Mouse (Mus musculus) forebrain, embryonic 16.5 days (tissue): ENCODE measurements around the gene Irs1. TPM values are rescaled to one million over a fixed set of nuclear protein-coding genes. Genes with fewer than 3 reads are reported as not detected.
A peak's percentile ranks its signal among the peaks of the same experiment; 100 is the strongest.

ENCODE experiments used
- ATAC-seq: fragments of 200-750 bp; cut with Nextera tagmentation; 2 replicates; pipeline ENCODE4 v1.8.0; 2017; ENCODE audit warnings: mild to moderate bottlenecking, moderate library complexity
- H3K27ac ChIP-seq: fragments of 300-500 bp; sonication (generic); 2 replicates; pipeline ENCODE4 v1.5.1; 2014; ENCODE audit warnings: low read length, control low read depth
- H3K27me3 ChIP-seq: fragments of 300-500 bp; sonication (generic); replicated peaks from 2 replicates; pipeline ENCODE4 v1.6.1; 2014; ENCODE audit warnings: low read length; ENCODE audit not compliant: control insufficient read depth, insufficient read depth
- H3K36me3 ChIP-seq: fragments of 300-500 bp; sonication (generic); 2 replicates; pipeline ENCODE4 v1.6.1; 2014; ENCODE audit not compliant: control insufficient read depth, insufficient read depth
- H3K4me1 ChIP-seq: fragments of 300-500 bp; sonication (generic); replicated peaks from 2 replicates; pipeline ENCODE4 v1.6.1; 2014; ENCODE audit warnings: low read length; ENCODE audit not compliant: control insufficient read depth, insufficient read depth
- H3K4me2 ChIP-seq: fragments of 300-500 bp; sonication (generic); 2 replicates; pipeline ENCODE4 v1.6.1; 2014; ENCODE audit warnings: mild to moderate bottlenecking, low read length, control low read depth
- H3K4me3 ChIP-seq: fragments of 300-500 bp; sonication (generic); replicated peaks from 2 replicates; pipeline ENCODE4 v1.5.1; 2014; ENCODE audit warnings: mild to moderate bottlenecking, low read length, control low read depth
- H3K9ac ChIP-seq: fragments of 300-500 bp; sonication (generic); replicated peaks from 2 replicates; pipeline ENCODE4 v1.6.1; 2014; ENCODE audit warnings: low read depth, low read length, control low read depth
- H3K9me3 ChIP-seq: fragments of 300-500 bp; sonication (generic); 2 replicates; pipeline ENCODE4 v1.6.1; 2016; ENCODE audit warnings: low read length; ENCODE audit not compliant: control insufficient read depth
- WGBS: fragments of 180-500 bp; shearing (Covaris S2); extraction: QIAGEN DNeasy Blood & Tissue Kit; methylation state at CpG from one replicate; pipeline ENCODE4 v1.1.7; 2014; 5-methylcytosine and 5-hydroxymethylcytosine counted together
- polyA plus RNA-seq: library from polyadenylated mRNA; unstranded; fragments of >200 nt; fragmentation: Nextera tagmentation; extraction: Ambion mirVana; gene quantifications from 2 replicates; pipeline ENCODE4 v1.2.1, GENCODE M21; 2015

Irs1 gene
- polyA plus RNA-seq, 1 experiment from 2014 or later, result 9.2 TPM

DNA sequence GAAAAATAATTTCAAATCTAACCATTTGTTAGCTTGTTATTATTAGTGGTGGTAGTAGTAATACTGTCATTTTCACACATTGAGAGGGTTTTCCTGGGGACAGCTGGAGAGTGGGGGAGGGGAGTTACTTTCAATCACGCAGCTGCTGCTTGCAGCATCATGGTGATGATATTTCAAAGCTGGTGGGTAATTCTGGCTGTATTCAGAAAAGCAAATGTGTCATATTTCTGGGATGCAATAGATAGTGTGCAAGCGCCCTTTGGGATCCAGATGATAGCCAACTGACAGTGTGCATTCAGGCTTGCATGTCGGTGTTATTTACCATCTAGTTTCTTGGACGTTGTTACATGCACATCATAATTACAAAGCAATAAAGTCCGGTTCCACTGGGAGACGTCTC, 29.2 kb upstream of the Irs1 start:
- Histone ChIP-seq H3K9ac (no peak overlapping the region), H3K27ac (peak overlapping the region; percentile 61), H3K27me3 (no peaks in the 10 kb centered on the region), H3K4me2 (peak overlapping the region; percentile 25), H3K4me1 (peaks cover 31% of the 10 kb centered on the region), H3K4me3 (no peak overlapping the region), H3K9me3 (no peaks in the 10 kb centered on the region), H3K36me3 (no peaks in the 10 kb centered on the region)
- no peak for ATAC-seq
- 35% methylated on average over 6 of the region's 6 CpGs for WGBS

DNA sequence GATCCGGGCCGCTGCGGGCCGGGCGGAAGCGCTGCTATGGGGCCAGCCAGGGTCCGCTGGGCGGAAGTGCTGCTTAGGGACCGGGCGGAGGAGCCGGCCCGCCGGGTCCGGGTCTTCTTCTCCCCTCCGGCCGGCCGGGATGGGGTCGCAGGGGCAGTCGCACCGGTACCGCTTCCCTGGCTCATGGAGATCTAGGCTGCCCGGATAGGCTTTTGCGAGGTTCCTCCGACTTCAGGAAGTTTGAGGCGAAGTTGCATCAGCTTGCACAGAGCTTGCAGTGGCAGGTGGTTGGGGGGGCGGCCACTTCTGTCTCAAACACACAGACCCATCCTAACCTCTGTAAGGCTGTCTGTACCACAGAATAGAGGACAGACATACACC, 25.5 kb upstream of the Irs1 start:
- 0 out of 2 replicates have a peak, but pooled peaks cover 4% of the 10 kb centered on the region for H3K27me3 ChIP-seq
- peak; percentile 45 for ATAC-seq
- WGBS, result under 1% methylated on average over 20 of the region's 26 CpGs
- peak overlapping the region; percentile 97 for H3K27ac ChIP-seq
- peak overlapping the region; percentile 94 for H3K4me3 ChIP-seq
- no peaks in the 10 kb centered on the region for H3K9me3 ChIP-seq
- H3K4me1 ChIP-seq, result peaks cover 26% of the 10 kb centered on the region
- no peaks in the 10 kb centered on the region for H3K36me3 ChIP-seq
- H3K9ac ChIP-seq, result peak overlapping the region; percentile 94
- H3K4me2 ChIP-seq, result peak overlapping the region; percentile 73

DNA sequence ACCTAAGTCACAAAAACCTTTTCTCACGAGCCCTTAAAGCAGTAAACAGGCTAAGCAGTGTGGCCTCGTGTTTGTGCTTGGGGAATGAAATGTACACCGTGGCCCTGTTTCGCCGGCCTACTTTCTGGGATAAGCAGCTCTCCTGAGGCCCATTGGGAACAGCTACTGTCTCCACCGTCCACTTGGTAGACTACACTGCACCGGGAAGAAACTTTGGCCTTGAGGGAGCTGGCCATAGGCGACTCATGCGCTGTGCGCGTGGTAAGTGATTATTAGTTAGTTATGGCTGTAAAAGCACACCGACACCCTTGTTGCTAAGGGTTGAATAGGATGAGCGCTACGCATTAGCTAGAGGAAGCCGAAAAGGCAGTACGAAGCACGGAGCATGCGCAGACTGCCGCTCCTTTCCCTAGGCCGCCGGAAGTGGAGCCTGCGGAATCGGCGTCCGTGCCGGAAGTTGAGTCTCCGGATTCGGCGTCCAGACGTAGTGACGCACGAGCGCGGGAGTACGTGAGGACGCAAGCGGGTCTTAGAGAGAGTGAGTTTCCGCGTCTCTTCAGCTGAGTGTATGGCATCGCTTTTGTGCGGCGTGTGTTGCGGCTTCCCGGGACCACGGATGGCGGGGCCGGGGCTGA, 25.0 kb upstream of the Irs1 start, which contains the start of gene Rhbdd1:
TSS of gene Rhbdd1 (plus strand) at position 342 of the 635 bp plus-strand sequence.
- Histone ChIP-seq H3K27ac (peak within 1 kb of the TSS; percentile 97), H3K27me3 (0 out of 2 replicates have a peak, but pooled peaks cover 4% of the 10 kb centered on the region), H3K4me2 (peak within 1 kb of the TSS; percentile 86), H3K9me3 (no peaks in the 10 kb centered on the region), H3K4me1 (peaks cover 23% of the 10 kb centered on the region), H3K9ac (peak within 1 kb of the TSS; percentile 94), H3K4me3 (peak within 1 kb of the TSS; percentile 94), H3K36me3 (no peaks in the 10 kb centered on the region)
- peak; percentile 98 for ATAC-seq
- WGBS, result 4% methylated on average over 47 of the region's 47 CpGs

DNA sequence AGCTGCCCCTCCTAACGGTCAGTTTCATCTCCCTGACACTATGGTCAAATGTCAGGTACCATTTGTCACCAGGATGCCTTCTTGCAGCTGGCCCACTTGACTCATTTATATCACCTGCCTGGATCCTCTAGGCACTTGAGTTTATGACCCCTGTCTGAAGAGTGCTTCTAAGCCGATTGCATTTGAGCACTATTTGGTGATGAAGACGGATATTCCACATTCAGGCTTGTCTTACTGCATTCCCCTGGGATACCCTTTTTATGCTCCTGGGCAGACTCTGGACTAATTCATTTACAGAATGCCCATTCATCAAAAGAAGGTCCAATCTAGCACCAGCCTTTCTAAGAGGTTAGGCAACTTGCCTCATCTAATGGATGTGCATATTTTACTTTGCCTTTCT, 13.3 kb upstream of the Irs1 start:
- H3K9ac ChIP-seq, result no peak overlapping the region
- H3K4me3 ChIP-seq, result no peak overlapping the region
- H3K4me1 ChIP-seq, result no peaks in the 10 kb centered on the region
- ATAC-seq, result no peak
- no peaks in the 10 kb centered on the region for H3K9me3 ChIP-seq
- no peaks in the 10 kb centered on the region for H3K36me3 ChIP-seq
- no peak overlapping the region for H3K27ac ChIP-seq
- no peak overlapping the region for H3K4me2 ChIP-seq
- H3K27me3 ChIP-seq, result no peaks in the 10 kb centered on the region
- 88% methylated on average over 3 of the region's 3 CpGs for WGBS

DNA sequence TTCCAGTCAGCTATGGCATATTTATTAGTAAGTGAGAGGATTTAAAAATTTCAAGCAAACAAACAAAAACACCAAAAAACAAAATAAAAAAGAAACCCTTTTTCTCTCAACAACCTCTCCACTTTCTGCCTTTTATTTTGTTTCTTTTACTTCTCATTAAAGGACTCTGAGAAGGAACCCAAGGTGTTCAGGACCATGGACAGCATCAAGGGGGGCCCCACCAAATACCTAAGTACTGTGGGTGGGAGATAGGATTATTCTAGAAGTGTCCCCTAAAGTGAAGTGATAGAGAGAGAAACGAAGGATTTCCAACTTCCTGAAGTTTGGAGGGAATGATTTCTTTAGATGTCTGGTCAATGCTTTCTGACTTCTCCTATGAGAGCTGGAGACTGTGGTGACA, 7.4 kb upstream of the Irs1 start:
- H3K4me3 ChIP-seq, result no peak overlapping the region
- H3K36me3 ChIP-seq, result no peaks in the 10 kb centered on the region
- H3K27ac ChIP-seq, result no peak overlapping the region
- no peak for ATAC-seq
- H3K4me1 ChIP-seq, result no peaks in the 10 kb centered on the region
- H3K4me2 ChIP-seq, result no peak overlapping the region
- 45% methylated on average over 1 of the region's 1 CpGs for WGBS
- no peak overlapping the region for H3K9ac ChIP-seq
- no peaks in the 10 kb centered on the region for H3K9me3 ChIP-seq
- no peaks in the 10 kb centered on the region for H3K27me3 ChIP-seq

DNA sequence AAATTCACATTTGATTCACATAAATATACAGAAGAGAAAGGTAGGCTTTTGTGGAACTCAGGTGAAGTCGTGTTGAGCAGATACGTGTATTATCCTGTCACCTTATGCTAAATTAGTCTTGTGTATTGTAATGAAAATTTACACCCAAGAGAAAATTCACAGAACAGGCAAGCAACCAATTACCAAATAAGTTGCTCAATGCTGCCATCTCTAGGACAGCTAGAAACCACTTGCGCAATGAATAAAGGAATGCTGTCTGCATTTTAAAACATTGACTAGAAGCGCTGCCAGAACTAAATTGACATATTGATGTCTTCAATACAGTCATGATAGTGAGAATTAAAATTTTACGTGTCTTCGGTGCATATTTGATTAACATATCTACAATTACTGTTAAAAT, 2.9 kb upstream of the Irs1 start:
- Histone ChIP-seq H3K9me3 (no peaks in the 10 kb centered on the region), H3K4me2 (no peak overlapping the region), H3K36me3 (no peaks in the 10 kb centered on the region), H3K4me3 (no peak overlapping the region), H3K27ac (no peak overlapping the region), H3K4me1 (peaks cover 25% of the 10 kb centered on the region), H3K9ac (no peak overlapping the region), H3K27me3 (no peaks in the 10 kb centered on the region)
- 8% methylated on average over 6 of the region's 6 CpGs for WGBS
- ATAC-seq, result no peak

DNA sequence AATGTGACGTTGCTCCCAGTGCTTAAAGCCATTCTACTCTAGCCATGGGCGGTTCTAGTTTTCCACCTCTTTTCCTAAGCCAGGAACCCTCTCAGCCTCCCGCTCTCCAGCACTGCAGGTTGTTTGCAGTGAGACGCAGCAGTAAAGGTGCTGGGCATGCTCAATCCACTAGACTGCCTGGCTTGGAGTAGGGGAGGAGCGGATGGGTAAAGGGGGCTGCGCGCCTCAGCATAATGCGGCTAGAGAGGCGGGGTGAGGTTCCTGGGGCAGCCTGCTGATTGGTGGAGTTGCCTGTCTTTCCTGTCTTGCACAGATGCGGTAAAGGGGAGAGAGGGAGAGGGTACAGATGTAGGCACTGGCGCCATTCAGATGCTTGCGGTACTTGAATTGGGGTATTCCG, 1.6 kb upstream of the Irs1 start:
- Histone ChIP-seq H3K9ac (0 out of 2 replicates have a peak overlapping the region, but pooled peaks have one; percentile 12), H3K27me3 (no peaks in the 10 kb centered on the region), H3K4me1 (peaks cover 36% of the 10 kb centered on the region), H3K9me3 (no peaks in the 10 kb centered on the region), H3K4me3 (peak overlapping the region; percentile 89), H3K27ac (peak overlapping the region; percentile 72), H3K36me3 (no peaks in the 10 kb centered on the region), H3K4me2 (peak overlapping the region; percentile 85)
- ATAC-seq, result peak; percentile 78
- under 1% methylated on average over 13 of the region's 13 CpGs for WGBS

DNA sequence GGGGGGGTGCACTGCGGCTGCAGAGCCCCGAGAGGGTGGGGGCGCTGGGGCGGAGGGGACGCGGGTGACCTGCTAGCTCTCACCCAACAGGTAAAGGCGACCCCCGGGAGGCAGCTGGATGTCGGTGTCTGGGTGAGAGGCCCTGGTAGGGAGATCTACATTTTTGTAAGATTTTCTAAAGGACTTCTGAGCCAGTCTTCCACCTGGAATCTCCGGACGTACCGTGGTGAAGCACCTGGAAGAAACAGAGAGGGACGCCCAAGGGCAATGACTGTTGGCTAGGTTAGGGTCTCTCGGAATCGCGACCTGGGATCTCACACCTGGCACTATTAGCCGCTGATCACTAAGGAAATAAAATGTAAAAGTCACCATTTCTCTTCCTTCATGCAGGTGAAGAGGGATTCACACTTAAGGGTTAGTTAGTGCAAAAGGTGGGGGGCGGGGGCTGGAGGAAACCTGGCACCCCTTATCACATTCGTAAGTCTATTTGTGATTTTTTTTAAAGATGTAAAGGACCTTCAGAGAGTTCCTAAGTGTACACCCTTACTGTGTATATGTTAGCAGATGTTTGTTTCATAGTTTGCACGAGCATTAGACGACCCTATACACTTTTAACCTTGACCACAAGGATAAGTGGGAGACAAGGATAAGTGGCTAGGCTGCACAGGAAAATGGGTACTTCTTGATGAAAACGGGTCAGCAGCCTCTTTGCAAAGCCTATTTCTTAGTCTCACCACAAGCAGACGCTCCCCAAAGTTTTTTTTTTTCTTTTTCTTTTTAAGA, 905 bp upstream of the Irs1 start:
- Histone ChIP-seq H3K4me1 (peaks cover 42% of the 10 kb centered on the region), H3K27me3 (no peaks in the 10 kb centered on the region), H3K4me3 (peak overlapping the region; percentile 89), H3K4me2 (peak overlapping the region; percentile 85), H3K27ac (peak overlapping the region; percentile 99), H3K9me3 (no peaks in the 10 kb centered on the region), H3K36me3 (no peaks in the 10 kb centered on the region), H3K9ac (peak overlapping the region; percentile 87)
- WGBS, result 2% methylated on average over 21 of the region's 23 CpGs
- no peak for ATAC-seq

DNA sequence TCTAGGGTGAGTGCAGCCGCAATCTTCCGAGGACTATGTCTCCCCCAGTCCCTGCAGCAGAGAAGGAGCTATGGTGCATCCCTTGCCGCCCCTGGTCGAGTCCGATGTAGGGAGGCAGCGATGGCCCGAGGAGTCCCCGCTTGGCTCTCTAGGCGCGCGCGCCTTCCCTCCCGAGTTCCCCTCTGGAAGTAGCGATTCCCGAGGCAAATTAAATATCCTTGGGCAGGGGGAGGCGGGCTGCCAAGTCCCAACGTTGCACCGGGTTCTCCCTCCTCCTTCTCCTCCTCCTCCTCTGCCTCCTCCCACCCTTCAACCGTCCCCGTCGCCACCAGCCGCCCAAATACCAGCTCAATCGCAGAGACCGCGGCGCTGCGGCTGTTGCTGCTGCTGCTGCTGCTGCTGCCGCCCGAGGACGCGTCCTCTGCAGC, 479 bp downstream of the Irs1 start:
- Histone ChIP-seq H3K4me2 (peak overlapping the region; percentile 85), H3K27ac (peak overlapping the region; percentile 99), H3K27me3 (no peaks in the 10 kb centered on the region), H3K4me1 (peaks cover 52% of the 10 kb centered on the region), H3K9ac (peak overlapping the region; percentile 87), H3K4me3 (peak overlapping the region; percentile 89), H3K9me3 (no peaks in the 10 kb centered on the region), H3K36me3 (no peaks in the 10 kb centered on the region)
- WGBS, result 0% methylated on average over 29 of the region's 31 CpGs
- peak; percentile 64 for ATAC-seq
